Mouse (Mus musculus): ENCODE results near the gene Rab30.

Rab30 gene

GRCm38 (mm10) chr7:92739956-92740355 is 1.4 kb upstream of the Rab30 start:
- Histone ChIP-seq H3K9me3 (ENCODE audit: low read length) (no peaks in the 10 kb centered on the region), H3K4me3 (replicated peaks; ENCODE audit: low read length) (peak overlapping the region; percentile 97), H3K27me3 (ENCODE audit: insufficient read depth, low read length) (no peaks in the 10 kb centered on the region), H3K4me1 (replicated peaks; ENCODE audit: low read depth, low read length) (peaks cover 55% of the 10 kb centered on the region), H3K36me3 (ENCODE audit: insufficient read depth, low read length) (peaks cover 46% of the 10 kb centered on the region)
- TF ChIP-seq NANOG (IDR thresholded peaks at IDR 0.05; ENCODE audit: borderline replicate concordance, low read length) (no peak), POU5F1 (IDR thresholded peaks at IDR 0.05; ENCODE audit: borderline replicate concordance, low read length) (no peak), CTCF (conservative IDR thresholded peaks at IDR 0.05; ENCODE audit: low read length) (no peak)

GRCm38 (mm10) chr7:92740411-92741115 is 840 bp upstream of the Rab30 start:
- Histone ChIP-seq H3K4me1 (replicated peaks; ENCODE audit: low read depth, low read length) (peaks cover 56% of the 10 kb centered on the region), H3K36me3 (ENCODE audit: insufficient read depth, low read length) (peaks cover 44% of the 10 kb centered on the region), H3K9me3 (ENCODE audit: low read length) (no peaks in the 10 kb centered on the region), H3K27me3 (ENCODE audit: insufficient read depth, low read length) (no peaks in the 10 kb centered on the region), H3K4me3 (replicated peaks; ENCODE audit: low read length) (peak overlapping the region; percentile 97)
- TF ChIP-seq POU5F1 (IDR thresholded peaks at IDR 0.05; ENCODE audit: borderline replicate concordance, low read length) (no peak), CTCF (conservative IDR thresholded peaks at IDR 0.05; ENCODE audit: low read length) (no peak), NANOG (IDR thresholded peaks at IDR 0.05; ENCODE audit: borderline replicate concordance, low read length) (no peak)

GRCm38 (mm10) chr7:92741861-92742249 is 452 bp downstream of the Rab30 start:
- Histone ChIP-seq H3K36me3 (ENCODE audit: insufficient read depth, low read length) (peaks cover 34% of the 10 kb centered on the region), H3K4me1 (replicated peaks; ENCODE audit: low read depth, low read length) (peaks cover 56% of the 10 kb centered on the region), H3K9me3 (ENCODE audit: low read length) (no peaks in the 10 kb centered on the region), H3K27me3 (ENCODE audit: insufficient read depth, low read length) (no peaks in the 10 kb centered on the region), H3K4me3 (replicated peaks; ENCODE audit: low read length) (peak overlapping the region; percentile 97)
- TF ChIP-seq CTCF (conservative IDR thresholded peaks at IDR 0.05; ENCODE audit: low read length) (no peak), POU5F1 (IDR thresholded peaks at IDR 0.05; ENCODE audit: borderline replicate concordance, low read length) (no peak), NANOG (IDR thresholded peaks at IDR 0.05; ENCODE audit: borderline replicate concordance, low read length) (no peak)

GRCm38 (mm10) chr7:92742341-92742741 is 938 bp downstream of the Rab30 start:
- Histone ChIP-seq H3K4me1 (replicated peaks; ENCODE audit: low read depth, low read length) (peaks cover 56% of the 10 kb centered on the region), H3K4me3 (replicated peaks; ENCODE audit: low read length) (peak overlapping the region; percentile 97), H3K9me3 (ENCODE audit: low read length) (no peaks in the 10 kb centered on the region), H3K36me3 (ENCODE audit: insufficient read depth, low read length) (peaks cover 30% of the 10 kb centered on the region), H3K27me3 (ENCODE audit: insufficient read depth, low read length) (no peaks in the 10 kb centered on the region)
- TF ChIP-seq NANOG (IDR thresholded peaks at IDR 0.05; ENCODE audit: borderline replicate concordance, low read length) (no peak), POU5F1 (IDR thresholded peaks at IDR 0.05; ENCODE audit: borderline replicate concordance, low read length) (no peak)

- H3K9me3 ChIP-seq (ENCODE audit: low read length) = no peaks in the 10 kb centered on the region
- TF ChIP-seq NANOG (IDR thresholded peaks at IDR 0.05; ENCODE audit: borderline replicate concordance, low read length) (no peak), POU5F1 (IDR thresholded peaks at IDR 0.05; ENCODE audit: borderline replicate concordance, low read length) (no peak), CTCF (conservative IDR thresholded peaks at IDR 0.05; ENCODE audit: low read length) (no peak)
Observed at GRCm38 (mm10) chr7:92742774-92743173, 1.4 kb downstream of the Rab30 start.

GRCm38 (mm10) chr7:92743325-92743724 is 1.9 kb downstream of the Rab30 start:
- H3K9me3 ChIP-seq (ENCODE audit: low read length) = no peaks in the 10 kb centered on the region
- H3K4me3 ChIP-seq (replicated peaks; ENCODE audit: low read length) = peak overlapping the region; percentile 97
- peaks cover 20% of the 10 kb centered on the region for H3K36me3 ChIP-seq (ENCODE audit: insufficient read depth, low read length)
- no peaks in the 10 kb centered on the region for H3K27me3 ChIP-seq (ENCODE audit: insufficient read depth, low read length)
- H3K4me1 ChIP-seq (replicated peaks; ENCODE audit: low read depth, low read length) = peaks cover 52% of the 10 kb centered on the region
- TF ChIP-seq POU5F1 (IDR thresholded peaks at IDR 0.05; ENCODE audit: borderline replicate concordance, low read length) = no peak
- TF ChIP-seq CTCF (conservative IDR thresholded peaks at IDR 0.05; ENCODE audit: low read length) = no peak
- TF ChIP-seq NANOG (IDR thresholded peaks at IDR 0.05; ENCODE audit: borderline replicate concordance, low read length) = no peak

More at GRCm38 (mm10) chr7:92742774-92743173, 1.4 kb downstream of the Rab30 start:
- peak overlapping the region; percentile 97 for H3K4me3 ChIP-seq (replicated peaks; ENCODE audit: low read length)
- peaks cover 56% of the 10 kb centered on the region for H3K4me1 ChIP-seq (replicated peaks; ENCODE audit: low read depth, low read length)
- no peaks in the 10 kb centered on the region for H3K27me3 ChIP-seq (ENCODE audit: insufficient read depth, low read length)
- peaks cover 26% of the 10 kb centered on the region for H3K36me3 ChIP-seq (ENCODE audit: insufficient read depth, low read length)

- Histone ChIP-seq H3K9me3 (ENCODE audit: low read length) (no peaks in the 10 kb centered on the region), H3K27me3 (ENCODE audit: insufficient read depth, low read length) (no peaks in the 10 kb centered on the region), H3K4me3 (replicated peaks; ENCODE audit: low read length) (no peak overlapping the region), H3K4me1 (replicated peaks; ENCODE audit: low read depth, low read length) (no peaks in the 10 kb centered on the region), H3K36me3 (ENCODE audit: insufficient read depth, low read length) (no peaks in the 10 kb centered on the region)
- TF ChIP-seq POU5F1 (IDR thresholded peaks at IDR 0.05; ENCODE audit: borderline replicate concordance, low read length) (no peak), CTCF (conservative IDR thresholded peaks at IDR 0.05; ENCODE audit: low read length) (no peak), NANOG (IDR thresholded peaks at IDR 0.05; ENCODE audit: borderline replicate concordance, low read length) (no peak)
Observed at GRCm38 (mm10) chr7:92750395-92750794, 9.0 kb downstream of the Rab30 start.

GRCm38 (mm10) chr7:92758067-92758466 is 16.7 kb downstream of the Rab30 start:
- TF ChIP-seq POU5F1 (IDR thresholded peaks at IDR 0.05; ENCODE audit: borderline replicate concordance, low read length) (no peak), NANOG (IDR thresholded peaks at IDR 0.05; ENCODE audit: borderline replicate concordance, low read length) (no peak), CTCF (conservative IDR thresholded peaks at IDR 0.05; ENCODE audit: low read length) (no peak)
- no peaks in the 10 kb centered on the region for H3K9me3 ChIP-seq (ENCODE audit: low read length)
- no peaks in the 10 kb centered on the region for H3K36me3 ChIP-seq (ENCODE audit: insufficient read depth, low read length)
- no peaks in the 10 kb centered on the region for H3K27me3 ChIP-seq (ENCODE audit: insufficient read depth, low read length)
- H3K4me3 ChIP-seq (replicated peaks; ENCODE audit: low read length) = no peak overlapping the region
- no peaks in the 10 kb centered on the region for H3K4me1 ChIP-seq (replicated peaks; ENCODE audit: low read depth, low read length)

GRCm38 (mm10) chr7:92760651-92761050 is 19.2 kb downstream of the Rab30 start:
- TF ChIP-seq POU5F1 (IDR thresholded peaks at IDR 0.05; ENCODE audit: borderline replicate concordance, low read length) (no peak), CTCF (conservative IDR thresholded peaks at IDR 0.05; ENCODE audit: low read length) (no peak), NANOG (IDR thresholded peaks at IDR 0.05; ENCODE audit: borderline replicate concordance, low read length) (no peak)
- H3K27me3 ChIP-seq (ENCODE audit: insufficient read depth, low read length) = no peaks in the 10 kb centered on the region
- H3K4me1 ChIP-seq (replicated peaks; ENCODE audit: low read depth, low read length) = no peaks in the 10 kb centered on the region
- no peaks in the 10 kb centered on the region for H3K36me3 ChIP-seq (ENCODE audit: insufficient read depth, low read length)
- no peak overlapping the region for H3K4me3 ChIP-seq (replicated peaks; ENCODE audit: low read length)
- H3K9me3 ChIP-seq (ENCODE audit: low read length) = no peaks in the 10 kb centered on the region

All from E14TG2a.4 (cell line).